Comparison of ENCODE assay signal across 14 mouse cellular contexts in the genomic region with DNA sequence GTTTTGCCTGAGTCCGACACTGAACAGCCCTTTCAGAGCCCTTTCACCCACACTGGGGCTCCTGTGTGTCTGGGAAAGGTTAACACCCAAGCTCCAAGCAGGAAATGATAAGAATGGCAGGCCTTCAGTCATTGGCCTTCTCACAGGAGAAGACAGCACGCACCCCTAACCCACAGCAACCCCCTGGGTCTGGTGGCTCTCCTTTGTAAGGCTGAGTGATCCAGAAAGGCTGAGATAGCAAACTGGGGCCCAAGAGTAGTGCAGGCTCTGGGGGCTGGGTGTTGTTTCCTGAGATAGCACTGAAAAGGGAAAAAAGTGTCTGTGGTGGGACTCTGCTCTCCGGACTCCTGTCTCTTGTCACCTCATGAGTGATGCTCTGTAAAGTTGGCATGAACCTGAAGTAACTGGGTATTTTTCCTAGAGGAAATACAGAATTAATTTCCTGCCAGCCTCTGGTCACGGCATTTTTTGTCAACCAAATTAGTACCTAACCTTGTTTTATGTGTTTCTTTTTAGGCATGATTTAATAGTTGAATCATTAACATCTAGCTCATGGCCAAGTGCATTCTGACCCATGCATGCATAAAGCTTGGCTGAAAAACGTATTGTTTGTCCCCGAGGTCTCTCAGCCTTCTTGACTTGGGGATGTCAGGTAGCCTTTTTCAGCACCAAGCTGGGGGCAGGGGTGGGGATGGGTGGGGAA. TPM values are rescaled to one million over a fixed set of nuclear protein-coding genes. Genes with fewer than 3 reads are reported as not detected.
DNase-seq lines count a peak whose midpoint lies in the region; ATAC-seq and TF ChIP-seq lines count a peak whose summit lies in the region.
"Had no signal": no experiment of that assay in that cellular context is flagged by ENCODE, and none has a peak within 500 bp of the region (broad histone marks: within the 10 kb centered on the region; RNA-seq: fewer than 3 reads in every experiment).

No protein-coding gene starts in this region.

- 60% methylated on average over 6 of the region's 6 CpGs for WGBS in heart, adult 2 months
- WGBS in kidney, embryonic 15.5 days = 35% methylated on average over 6 of the region's 6 CpGs
- WGBS in liver, embryonic 15.5 days (ENCODE audit: insufficient replicate concordance) = 29% methylated on average over 6 of the region's 6 CpGs

- no peak for DNase-seq in heart, adult 2 months
- DNase-seq in heart, postnatal 4 days = no peak
- no peak for DNase-seq in c-Kit-positive CD71-positive TER-119-positive erythroid progenitor cells, embryonic 14.5 days (ENCODE audit: low spot score)
- no peak for DNase-seq in urinary bladder, adult 2 months (ENCODE audit: low spot score)
- DNase-seq: cerebellum, postnatal 25 days; lung, embryonic 14.5 days had no signal

- no peak for TF ChIP-seq EP300 in heart, adult 2 months (IDR thresholded peaks at IDR 0.05; ENCODE audit: insufficient read depth, low read depth, low read length)

- H3K9ac ChIP-seq in heart, adult 2 months (ENCODE audit: low read depth, low read length) = no peak overlapping the region
- H3K9ac ChIP-seq in kidney, embryonic 15.5 days = no peak overlapping the region
- H3K9ac ChIP-seq in liver, embryonic 15.5 days = no peak overlapping the region
- H3K9ac ChIP-seq: lung, embryonic 14.5 days; midbrain, embryonic 13.5 days; neural tube, embryonic 12.5 days had no signal

- intact Hi-C loops in heart, adult 2 months (cut with DNase I) = loop anchor here (5.0 kb wide), 1 partner anchor 44 kb away; no protein-coding TSS in a partner anchor

- H3K36me3 ChIP-seq in heart, adult 2 months (ENCODE audit: control insufficient read depth, insufficient read depth, low read length) = peaks cover 26% of the 10 kb centered on the region
- no peaks in the 10 kb centered on the region for H3K36me3 ChIP-seq in kidney, embryonic 15.5 days
- no peaks in the 10 kb centered on the region for H3K36me3 ChIP-seq in liver, embryonic 15.5 days (replicated peaks)
- H3K36me3 ChIP-seq: midbrain, embryonic 13.5 days; neural tube, embryonic 12.5 days had no signal

- peak; percentile 50 for ATAC-seq in kidney, embryonic 15.5 days (replicated peaks; ENCODE audit: low FRiP score)
- peak; percentile 46; the same call in 1 of the 2 replicates for ATAC-seq in liver, embryonic 15.5 days (ENCODE audit: insufficient read depth)
- no peak for ATAC-seq in granulocyte monocyte progenitor cell, adult 5-6 weeks (replicated peaks; ENCODE audit: poor library complexity, severe bottlenecking)

- H3K4me2 ChIP-seq in kidney, embryonic 15.5 days = 0 out of 2 replicates have a peak overlapping the region, but pooled peaks have one; percentile 12
- H3K4me2 ChIP-seq in liver, embryonic 15.5 days = no peak overlapping the region
- H3K4me2 ChIP-seq: lung, embryonic 14.5 days; midbrain, embryonic 13.5 days; neural tube, embryonic 12.5 days had no signal

- TF ChIP-seq POLR2A in heart, adult 2 months (IDR thresholded peaks at IDR 0.05; ENCODE audit: insufficient read depth, low read depth, low read length) = no peak

- no peaks in the 10 kb centered on the region for H3K9me3 ChIP-seq in kidney, embryonic 15.5 days (replicated peaks)
- no peaks in the 10 kb centered on the region for H3K9me3 ChIP-seq in liver, embryonic 15.5 days (replicated peaks)
- H3K9me3 ChIP-seq: midbrain, embryonic 13.5 days; neural tube, embryonic 12.5 days had no signal

- H3K79me2 ChIP-seq in heart, adult 2 months (replicated peaks; ENCODE audit: control insufficient read depth, insufficient read depth, low read length) = 0 out of 2 replicates have a peak, but pooled peaks cover 3% of the 10 kb centered on the region

- H3K4me3 ChIP-seq in heart, adult 2 months = no peak overlapping the region
- no peak overlapping the region for H3K4me3 ChIP-seq in brown adipose tissue, adult 24 weeks (ENCODE audit: insufficient read depth, low read depth, low read length)
- H3K4me3 ChIP-seq in kidney, embryonic 15.5 days (replicated peaks) = no peak overlapping the region
- H3K4me3 ChIP-seq in liver, embryonic 15.5 days (replicated peaks) = no peak overlapping the region
- H3K4me3 ChIP-seq: midbrain, embryonic 13.5 days; neural tube, embryonic 12.5 days had no signal

- TF ChIP-seq CTCF in heart, adult 2 months (IDR thresholded peaks at IDR 0.05) = no peak

- peak overlapping the region; percentile 57 for H3K27ac ChIP-seq in heart, adult 2 months
- H3K27ac ChIP-seq in brown adipose tissue, adult 24 weeks (replicated peaks; ENCODE audit: low read depth, low read length) = peak overlapping the region; percentile 86
- peak overlapping the region; percentile 88 for H3K27ac ChIP-seq in kidney, embryonic 15.5 days
- no peak overlapping the region for H3K27ac ChIP-seq in liver, embryonic 15.5 days (replicated peaks)
- H3K27ac ChIP-seq: midbrain, embryonic 13.5 days; neural tube, embryonic 12.5 days had no signal

- peaks cover 24% of the 10 kb centered on the region for H3K4me1 ChIP-seq in heart, adult 2 months (ENCODE audit: control insufficient read depth, insufficient read depth, low read length)
- peaks cover 46% of the 10 kb centered on the region for H3K4me1 ChIP-seq in brown adipose tissue, adult 24 weeks (ENCODE audit: control insufficient read depth, insufficient read depth, insufficient read length, low read length)
- peaks cover 64% of the 10 kb centered on the region for H3K4me1 ChIP-seq in kidney, embryonic 15.5 days
- peaks cover 43% of the 10 kb centered on the region for H3K4me1 ChIP-seq in liver, embryonic 15.5 days (replicated peaks)
- H3K4me1 ChIP-seq: neural tube, embryonic 12.5 days had no signal

- H3K27me3 ChIP-seq in heart, adult 2 months (ENCODE audit: control insufficient read depth, insufficient read depth, low read length) = no peaks in the 10 kb centered on the region
- no peaks in the 10 kb centered on the region for H3K27me3 ChIP-seq in kidney, embryonic 15.5 days
- no peaks in the 10 kb centered on the region for H3K27me3 ChIP-seq in liver, embryonic 15.5 days
- H3K27me3 ChIP-seq: neural tube, embryonic 12.5 days had no signal

RNA-seq across cellular contexts. Expression of gene 1700034J05Rik, which starts 7.7 kb away (rescaled TPM):
- total RNA-seq in heart, adult 2 months (2021) = not detected
- not detected in 2 replicates for polyA plus RNA-seq in heart, adult 2 months (2012; rRNA removed)
- not detected for total RNA-seq in heart, postnatal 4 days (2021)
- not detected in 2 replicates for polyA plus RNA-seq in brown adipose tissue, adult 24 weeks (2012; ENCODE audit: insufficient read depth, insufficient read length, missing spikeins)
- 0.22 and 0.36 TPM in 2 replicates for polyA plus RNA-seq in kidney, embryonic 15.5 days (2015; fragmentation: Nextera tagmentation; extraction: Ambion mirVana)
- polyA plus RNA-seq in liver, embryonic 15.5 days (2015; fragmentation: Nextera tagmentation; extraction: Ambion mirVana) = 0.05 and 0.06 TPM in 2 replicates
- total RNA-seq in granulocyte monocyte progenitor cell, adult 5-6 weeks (2014; fragmentation: Nextera tagmentation) = not detected in 2 replicates
- not detected in 2 replicates for total RNA-seq in granulocyte monocyte progenitor cell, adult 5-6 weeks (2017)
- polyA plus RNA-seq in urinary bladder, adult 2 months (2012; rRNA removed) = not detected in 2 replicates
- total RNA-seq: hematopoietic stem cell, adult 5-6 weeks had no signal
- polyA plus RNA-seq: large intestine, adult 2 months had no signal

RNA-seq across cellular contexts. Expression of gene Ppfibp1, which starts 58.2 kb away (rescaled TPM):
- total RNA-seq in heart, adult 2 months (2021) = 100 to 1,000 TPM; 102 to 128 TPM
- polyA plus RNA-seq in heart, adult 2 months (2012; rRNA removed) = 15.4 and 33.7 TPM in 2 replicates
- 100 to 1,000 TPM in 1 of 2 experiments, 10 to 100 TPM in 1; 95.3 to 106 TPM for total RNA-seq in heart, postnatal 4 days (2021)
- 23.7 and 25.4 TPM in 2 replicates for polyA plus RNA-seq in brown adipose tissue, adult 24 weeks (2012; ENCODE audit: insufficient read depth, insufficient read length, missing spikeins)
- 68.3 and 73.6 TPM in 2 replicates for polyA plus RNA-seq in kidney, embryonic 15.5 days (2015; fragmentation: Nextera tagmentation; extraction: Ambion mirVana)
- 9.7 and 10.0 TPM in 2 replicates for polyA plus RNA-seq in liver, embryonic 15.5 days (2015; fragmentation: Nextera tagmentation; extraction: Ambion mirVana)
- 10.4 and 21.0 TPM in 2 replicates for total RNA-seq in granulocyte monocyte progenitor cell, adult 5-6 weeks (2014; fragmentation: Nextera tagmentation)
- total RNA-seq in granulocyte monocyte progenitor cell, adult 5-6 weeks (2017) = 11.1 and 18.4 TPM in 2 replicates
- polyA plus RNA-seq in urinary bladder, adult 2 months (2012; rRNA removed) = 64.0 TPM in 2 replicates
